Comparison of ENCODE assay signal across 8 mouse cellular contexts in the genomic region with DNA sequence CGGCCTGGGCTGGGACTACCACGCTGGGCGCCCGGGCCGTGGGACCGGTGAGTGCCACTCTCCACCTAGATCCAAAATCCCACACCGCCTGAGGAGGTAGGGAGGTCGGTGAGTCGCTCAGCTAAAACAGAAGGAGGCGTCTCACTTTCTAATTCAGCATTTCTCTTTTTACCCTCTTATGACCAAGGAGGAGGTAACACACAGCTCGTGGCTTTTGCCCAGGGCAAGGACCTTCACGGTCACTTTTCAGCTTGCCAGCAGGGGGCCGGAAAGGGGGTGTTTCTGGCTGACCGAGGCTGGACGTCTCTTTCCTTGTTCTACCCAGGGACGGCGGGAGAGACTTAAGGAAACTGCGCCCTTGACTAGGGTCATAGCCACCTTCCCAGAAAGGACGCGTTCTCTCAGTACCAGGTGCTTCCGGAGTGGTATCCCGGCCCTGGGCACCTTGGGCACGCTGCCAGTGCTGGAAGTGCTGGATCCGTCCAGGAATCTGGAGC. TPM values are rescaled to one million over a fixed set of nuclear protein-coding genes. Genes with fewer than 3 reads are reported as not detected.
DNase-seq lines count a peak whose midpoint lies in the region; ATAC-seq and TF ChIP-seq lines count a peak whose summit lies in the region.

No protein-coding gene starts in this region.

- H3K4me3 ChIP-seq in layer of hippocampus, adult 2 months: peak overlapping the region; percentile 91
- H3K4me3 ChIP-seq in forebrain, embryonic 16.5 days (replicated peaks; ENCODE audit: low read length): peak overlapping the region; percentile 94
- H3K4me3 ChIP-seq in hindbrain, embryonic 10.5 days: peak overlapping the region; percentile 91
- H3K4me3 ChIP-seq in limb, embryonic 14.5 days (replicated peaks; ENCODE audit: low read length): peak overlapping the region; percentile 70
- H3K4me3 ChIP-seq in midbrain, embryonic 13.5 days (replicated peaks): peak overlapping the region; percentile 90
- H3K4me3 ChIP-seq in stomach, embryonic 16.5 days (replicated peaks; ENCODE audit: low read length): peak overlapping the region; percentile 92

- H3K27me3 ChIP-seq in forebrain, embryonic 16.5 days (replicated peaks; ENCODE audit: control insufficient read depth, insufficient read depth, low read length): no peaks in the 10 kb centered on the region
- no peaks in the 10 kb centered on the region for H3K27me3 ChIP-seq in hindbrain, embryonic 10.5 days (ENCODE audit: insufficient read depth, poor library complexity, severe bottlenecking)
- no peaks in the 10 kb centered on the region for H3K27me3 ChIP-seq in limb, embryonic 14.5 days (ENCODE audit: control insufficient read depth, insufficient read depth, low read length)
- no peaks in the 10 kb centered on the region for H3K27me3 ChIP-seq in midbrain, embryonic 13.5 days
- no peaks in the 10 kb centered on the region for H3K27me3 ChIP-seq in stomach, embryonic 16.5 days (ENCODE audit: control insufficient read depth, insufficient read depth, low read length)

- peak overlapping the region; percentile 91 for H3K27ac ChIP-seq in layer of hippocampus, adult 2 months
- peak overlapping the region; percentile 87 for H3K27ac ChIP-seq in forebrain, embryonic 16.5 days (ENCODE audit: low read length)
- H3K27ac ChIP-seq in hindbrain, embryonic 10.5 days: peak overlapping the region; percentile 97
- H3K27ac ChIP-seq in limb, embryonic 14.5 days (replicated peaks; ENCODE audit: low read depth, low read length): peak overlapping the region; percentile 88
- H3K27ac ChIP-seq in midbrain, embryonic 13.5 days: peak overlapping the region; percentile 87
- peak overlapping the region; percentile 96 for H3K27ac ChIP-seq in stomach, embryonic 16.5 days (ENCODE audit: low read length)

- peak in 1 of 2 experiments; percentile 14 for DNase-seq in layer of hippocampus, adult 2 months (ENCODE audit: low spot score in 2 of 2)
- DNase-seq in layer of hippocampus, adult 9-10 months (ENCODE audit: low spot score): no peak
- peak; percentile 42 for DNase-seq in cerebellum, adult 11 months
- DNase-seq in hindbrain, embryonic 10.5 days (ENCODE audit: low spot score): peak; percentile 74
- peak; percentile 51 for DNase-seq in limb, embryonic 14.5 days (ENCODE audit: low spot score)

- peak overlapping the region; percentile 92 for H3K9ac ChIP-seq in forebrain, embryonic 16.5 days (replicated peaks; ENCODE audit: low read depth, low read length)
- peak overlapping the region; percentile 87 for H3K9ac ChIP-seq in limb, embryonic 14.5 days (ENCODE audit: low read depth, low read length, severe bottlenecking)
- H3K9ac ChIP-seq in midbrain, embryonic 13.5 days (replicated peaks): peak overlapping the region; percentile 82
- peak overlapping the region; percentile 89 for H3K9ac ChIP-seq in stomach, embryonic 16.5 days (ENCODE audit: low read length)

- TF ChIP-seq POLR2A in limb, embryonic 14.5 days (IDR thresholded peaks at IDR 0.05; ENCODE audit: borderline replicate concordance, extremely low read depth, insufficient read depth, insufficient read length): no peak

- under 1% methylated on average over 24 of the region's 24 CpGs for WGBS in forebrain, embryonic 16.5 days
- under 1% methylated on average over 24 of the region's 24 CpGs for WGBS in hindbrain, embryonic 10.5 days
- 2% methylated on average over 24 of the region's 24 CpGs for WGBS in limb, embryonic 14.5 days
- under 1% methylated on average over 24 of the region's 24 CpGs for WGBS in midbrain, embryonic 13.5 days
- WGBS in stomach, embryonic 16.5 days: under 1% methylated on average over 24 of the region's 24 CpGs

- no peaks in the 10 kb centered on the region for H3K9me3 ChIP-seq in forebrain, embryonic 16.5 days (ENCODE audit: control insufficient read depth, low read length)
- no peaks in the 10 kb centered on the region for H3K9me3 ChIP-seq in hindbrain, embryonic 10.5 days
- no peaks in the 10 kb centered on the region for H3K9me3 ChIP-seq in limb, embryonic 14.5 days (ENCODE audit: control insufficient read depth, low read length)
- no peaks in the 10 kb centered on the region for H3K9me3 ChIP-seq in midbrain, embryonic 13.5 days
- no peaks in the 10 kb centered on the region for H3K9me3 ChIP-seq in stomach, embryonic 16.5 days (replicated peaks; ENCODE audit: control insufficient read depth, low read length)

- peak; percentile 60 for TF ChIP-seq CTCF in layer of hippocampus, adult 2 months (conservative IDR thresholded peaks at IDR 0.05)

- H3K4me2 ChIP-seq in forebrain, embryonic 16.5 days (ENCODE audit: low read length): peak overlapping the region; percentile 64
- H3K4me2 ChIP-seq in limb, embryonic 14.5 days (replicated peaks; ENCODE audit: low read depth, low read length, severe bottlenecking): peak overlapping the region; percentile 93
- H3K4me2 ChIP-seq in midbrain, embryonic 13.5 days (replicated peaks): peak overlapping the region; percentile 87
- peak overlapping the region; percentile 97 for H3K4me2 ChIP-seq in stomach, embryonic 16.5 days (ENCODE audit: low read depth, low read length)

- peaks cover 13% of the 10 kb centered on the region for H3K4me1 ChIP-seq in forebrain, embryonic 16.5 days (replicated peaks; ENCODE audit: control insufficient read depth, insufficient read depth, low read length)
- H3K4me1 ChIP-seq in hindbrain, embryonic 10.5 days (replicated peaks): peaks cover 27% of the 10 kb centered on the region
- H3K4me1 ChIP-seq in limb, embryonic 14.5 days (ENCODE audit: control insufficient read depth, insufficient read depth, low read length): peaks cover 8% of the 10 kb centered on the region; the same call in 1 of the 2 replicates
- peaks cover 22% of the 10 kb centered on the region for H3K4me1 ChIP-seq in midbrain, embryonic 13.5 days (replicated peaks)
- H3K4me1 ChIP-seq in stomach, embryonic 16.5 days (ENCODE audit: control insufficient read depth, insufficient read depth, low read length): peaks cover 9% of the 10 kb centered on the region

- ATAC-seq in forebrain, embryonic 16.5 days: peak; percentile 14
- peak; percentile 56 for ATAC-seq in limb, embryonic 14.5 days (ENCODE audit: low FRiP score, low read depth)
- peak; percentile 56; the same call in 1 of the 2 replicates for ATAC-seq in midbrain, embryonic 13.5 days
- peak; percentile 69 for ATAC-seq in stomach, embryonic 16.5 days (ENCODE audit: insufficient read depth, low FRiP score)

- peaks cover 7% of the 10 kb centered on the region; the same call in 1 of the 2 replicates for H3K36me3 ChIP-seq in forebrain, embryonic 16.5 days (ENCODE audit: control insufficient read depth, insufficient read depth)
- peaks cover 52% of the 10 kb centered on the region for H3K36me3 ChIP-seq in hindbrain, embryonic 10.5 days
- H3K36me3 ChIP-seq in limb, embryonic 14.5 days (ENCODE audit: control insufficient read depth, insufficient read depth, low read length): peaks cover 13% of the 10 kb centered on the region
- H3K36me3 ChIP-seq in midbrain, embryonic 13.5 days: peaks cover 23% of the 10 kb centered on the region
- no peaks in the 10 kb centered on the region for H3K36me3 ChIP-seq in stomach, embryonic 16.5 days (ENCODE audit: control insufficient read depth, insufficient read depth, low read length)

RNA-seq across cellular contexts. Expression of gene Pigw, which starts 0.4 kb away (rescaled TPM):
- total RNA-seq in layer of hippocampus, adult 2 months (2021): 1 to 10 TPM; 7.4 to 7.5 TPM
- 2.7 and 3.7 TPM in 2 replicates for polyA plus RNA-seq in forebrain, embryonic 16.5 days (2015; fragmentation: Nextera tagmentation; extraction: Ambion mirVana)
- 2.6 and 2.7 TPM in 2 replicates for polyA plus RNA-seq in hindbrain, embryonic 10.5 days (2016; fragmentation: Nextera tagmentation; extraction: Ambion mirVana)
- 4.9 and 5.8 TPM in 2 replicates for polyA plus RNA-seq in limb, embryonic 14.5 days (2012; rRNA removed)
- polyA plus RNA-seq in limb, embryonic 14.5 days (2014; fragmentation: Nextera tagmentation; extraction: Ambion mirVana): 2.4 and 3.6 TPM in 2 replicates
- 2.3 and 3.1 TPM in 2 replicates for polyA plus RNA-seq in midbrain, embryonic 13.5 days (2015; fragmentation: Nextera tagmentation; extraction: Ambion mirVana)
- 2.5 and 3.1 TPM in 2 replicates for polyA plus RNA-seq in stomach, embryonic 16.5 days (2015; fragmentation: Nextera tagmentation; extraction: Ambion mirVana)

RNA-seq across cellular contexts. Expression of gene Myo19, which starts 0.6 kb away (rescaled TPM):
- 10 to 100 TPM in 1 of 2 experiments, 1 to 10 TPM in 1; 8.9 to 11.5 TPM for total RNA-seq in layer of hippocampus, adult 2 months (2021)
- 5.1 and 6.5 TPM in 2 replicates for polyA plus RNA-seq in forebrain, embryonic 16.5 days (2015; fragmentation: Nextera tagmentation; extraction: Ambion mirVana)
- polyA plus RNA-seq in hindbrain, embryonic 10.5 days (2016; fragmentation: Nextera tagmentation; extraction: Ambion mirVana): 9.9 and 11.3 TPM in 2 replicates
- polyA plus RNA-seq in limb, embryonic 14.5 days (2012; rRNA removed): 29.2 and 36.3 TPM in 2 replicates
- polyA plus RNA-seq in limb, embryonic 14.5 days (2014; fragmentation: Nextera tagmentation; extraction: Ambion mirVana): 11.0 and 11.3 TPM in 2 replicates
- polyA plus RNA-seq in midbrain, embryonic 13.5 days (2015; fragmentation: Nextera tagmentation; extraction: Ambion mirVana): 6.2 and 6.3 TPM in 2 replicates
- polyA plus RNA-seq in stomach, embryonic 16.5 days (2015; fragmentation: Nextera tagmentation; extraction: Ambion mirVana): 7.7 and 8.0 TPM in 2 replicates

RNA-seq across cellular contexts. Expression of gene Ggnbp2, which starts 9.9 kb away (rescaled TPM):
- 10 to 100 TPM; 87.7 to 92.2 TPM for total RNA-seq in layer of hippocampus, adult 2 months (2021)
- polyA plus RNA-seq in forebrain, embryonic 16.5 days (2015; fragmentation: Nextera tagmentation; extraction: Ambion mirVana): 71.4 and 73.3 TPM in 2 replicates
- polyA plus RNA-seq in hindbrain, embryonic 10.5 days (2016; fragmentation: Nextera tagmentation; extraction: Ambion mirVana): 53.4 and 56.5 TPM in 2 replicates
- polyA plus RNA-seq in limb, embryonic 14.5 days (2012; rRNA removed): 86.7 and 105 TPM in 2 replicates
- polyA plus RNA-seq in limb, embryonic 14.5 days (2014; fragmentation: Nextera tagmentation; extraction: Ambion mirVana): 67.3 and 69.9 TPM in 2 replicates
- 75.1 and 75.7 TPM in 2 replicates for polyA plus RNA-seq in midbrain, embryonic 13.5 days (2015; fragmentation: Nextera tagmentation; extraction: Ambion mirVana)
- polyA plus RNA-seq in stomach, embryonic 16.5 days (2015; fragmentation: Nextera tagmentation; extraction: Ambion mirVana): 52.2 and 60.3 TPM in 2 replicates

RNA-seq across cellular contexts. Expression of gene Znhit3, which starts 35.7 kb away (rescaled TPM):
- total RNA-seq in layer of hippocampus, adult 2 months (2021): 10 to 100 TPM; 30.7 to 32.1 TPM
- 60.8 and 66.9 TPM in 2 replicates for polyA plus RNA-seq in forebrain, embryonic 16.5 days (2015; fragmentation: Nextera tagmentation; extraction: Ambion mirVana)
- polyA plus RNA-seq in hindbrain, embryonic 10.5 days (2016; fragmentation: Nextera tagmentation; extraction: Ambion mirVana): 87.0 and 93.5 TPM in 2 replicates
- polyA plus RNA-seq in limb, embryonic 14.5 days (2012; rRNA removed): 35.0 and 37.2 TPM in 2 replicates
- 55.1 and 60.7 TPM in 2 replicates for polyA plus RNA-seq in limb, embryonic 14.5 days (2014; fragmentation: Nextera tagmentation; extraction: Ambion mirVana)
- polyA plus RNA-seq in midbrain, embryonic 13.5 days (2015; fragmentation: Nextera tagmentation; extraction: Ambion mirVana): 67.4 and 68.1 TPM in 2 replicates
- polyA plus RNA-seq in stomach, embryonic 16.5 days (2015; fragmentation: Nextera tagmentation; extraction: Ambion mirVana): 46.8 and 48.3 TPM in 2 replicates

RNA-seq across cellular contexts. Expression of gene Dhrs11, which starts 51.7 kb away (rescaled TPM):
- 1 to 10 TPM; 6.2 TPM for total RNA-seq in layer of hippocampus, adult 2 months (2021)
- polyA plus RNA-seq in forebrain, embryonic 16.5 days (2015; fragmentation: Nextera tagmentation; extraction: Ambion mirVana): 3.7 and 4.3 TPM in 2 replicates
- 13.1 and 15.1 TPM in 2 replicates for polyA plus RNA-seq in hindbrain, embryonic 10.5 days (2016; fragmentation: Nextera tagmentation; extraction: Ambion mirVana)
- 22.6 and 29.7 TPM in 2 replicates for polyA plus RNA-seq in limb, embryonic 14.5 days (2012; rRNA removed)
- 11.5 and 16.2 TPM in 2 replicates for polyA plus RNA-seq in limb, embryonic 14.5 days (2014; fragmentation: Nextera tagmentation; extraction: Ambion mirVana)
- polyA plus RNA-seq in midbrain, embryonic 13.5 days (2015; fragmentation: Nextera tagmentation; extraction: Ambion mirVana): 4.9 and 5.2 TPM in 2 replicates
- polyA plus RNA-seq in stomach, embryonic 16.5 days (2015; fragmentation: Nextera tagmentation; extraction: Ambion mirVana): 25.5 and 29.5 TPM in 2 replicates

Comparison
In these comparisons a context has a peak if more than half of its experiments do, and no peak if none do; other contexts are left out.
1. ATAC-seq: peak in every context shown above with its lines; median percentile 69 in stomach, embryonic 16.5 days; 56 in limb, embryonic 14.5 days; 56 in midbrain, embryonic 13.5 days; 14 in forebrain, embryonic 16.5 days.